Mouse (Mus musculus): ENCODE measurements around the gene Psmb3. TPM values are rescaled to one million over a fixed set of nuclear protein-coding genes. Genes with fewer than 3 reads are reported as not detected.
A peak's percentile ranks its signal among the peaks of the same experiment; 100 is the strongest.
"Not testable (repeated sequence)": the region's sequence is repeated elsewhere in the genome, so short reads cannot be mapped to it uniquely, and the experiment has no call there.

Gene Psmb3
- polyA plus RNA-seq, 1 experiment from 2014 or later = 546 TPM

- 64% methylated on average over 7 of the region's 7 CpGs for WGBS
- ATAC-seq (ENCODE audit: insufficient number of reproducible peaks, low FRiP score, low TSS enrichment, low read depth) (no peak), DNase-seq (ENCODE audit: low spot score) (no peak)
- Histone ChIP-seq H3K9ac (ENCODE audit: low read length) (no peak overlapping the region), H3K4me2 (ENCODE audit: low read depth, severe bottlenecking) (no peak overlapping the region), H3K27ac (replicated peaks; ENCODE audit: low read depth, low read length) (no peak overlapping the region), H3K4me1 (ENCODE audit: control insufficient read depth, insufficient read depth, low read length) (peaks cover 3% of the 10 kb centered on the region; the same call in 1 of the 2 replicates), H3K27me3 (ENCODE audit: control insufficient read depth, insufficient read depth, low read length) (no peaks in the 10 kb centered on the region), H3K36me3 (ENCODE audit: control insufficient read depth, insufficient read depth, low read length) (peaks cover 13% of the 10 kb centered on the region; the same call in 1 of the 2 replicates), H3K4me3 (ENCODE audit: low read depth, low read length) (no peak overlapping the region), H3K9me3 (ENCODE audit: control insufficient read depth, low read length) (no peaks in the 10 kb centered on the region)
These were observed 25.5 kb downstream of the Psmb3 start for GRCm38 (mm10) chr11:97728730-97729129.

GRCm38 (mm10) chr11:97733689-97734088, 30.5 kb downstream of the Psmb3 start:
- 11% methylated on average over 10 of the region's 10 CpGs for whole genome bisulfite sequencing
- no peak overlapping the region for H3K9ac ChIP-seq (ENCODE audit: low read length)
- no peak for ATAC-seq (ENCODE audit: insufficient number of reproducible peaks, low FRiP score, low TSS enrichment, low read depth)
- H3K27me3 ChIP-seq (ENCODE audit: control insufficient read depth, insufficient read depth, low read length) = no peaks in the 10 kb centered on the region
- H3K4me3 ChIP-seq (ENCODE audit: low read depth, low read length) = no peak overlapping the region
- H3K36me3 ChIP-seq (ENCODE audit: control insufficient read depth, insufficient read depth, low read length) = peaks cover under 1% of the 10 kb centered on the region; the same call in 1 of the 2 replicates
- no peak overlapping the region for H3K27ac ChIP-seq (replicated peaks; ENCODE audit: low read depth, low read length)
- H3K4me1 ChIP-seq (ENCODE audit: control insufficient read depth, insufficient read depth, low read length) = peaks cover 9% of the 10 kb centered on the region; the same call in 1 of the 2 replicates
- H3K4me2 ChIP-seq (ENCODE audit: low read depth, severe bottlenecking) = no peak overlapping the region
- H3K9me3 ChIP-seq (ENCODE audit: control insufficient read depth, low read length) = no peaks in the 10 kb centered on the region
- DNase-seq (ENCODE audit: low spot score) = peak; percentile 54

GRCm38 (mm10) chr11:97734810-97735209, 31.6 kb downstream of the Psmb3 start:
- not testable (repeated sequence) for H3K4me3 ChIP-seq (ENCODE audit: low read depth, low read length); DNase-seq (ENCODE audit: low spot score); H3K4me1 ChIP-seq (ENCODE audit: control insufficient read depth, insufficient read depth, low read length); H3K9ac ChIP-seq (ENCODE audit: low read length); ATAC-seq (ENCODE audit: insufficient number of reproducible peaks, low FRiP score, low TSS enrichment, low read depth); H3K9me3 ChIP-seq (ENCODE audit: control insufficient read depth, low read length); H3K4me2 ChIP-seq (ENCODE audit: low read depth, severe bottlenecking); H3K27ac ChIP-seq (replicated peaks; ENCODE audit: low read depth, low read length); H3K36me3 ChIP-seq (ENCODE audit: control insufficient read depth, insufficient read depth, low read length); H3K27me3 ChIP-seq (ENCODE audit: control insufficient read depth, insufficient read depth, low read length)
- 88% methylated on average over 5 of the region's 5 CpGs for WGBS

- Histone ChIP-seq H3K4me2 (ENCODE audit: low read depth, severe bottlenecking) (no peak overlapping the region), H3K27ac (replicated peaks; ENCODE audit: low read depth, low read length) (no peak overlapping the region), H3K9ac (ENCODE audit: low read length) (no peak overlapping the region), H3K4me3 (ENCODE audit: low read depth, low read length) (no peak overlapping the region), H3K27me3 (ENCODE audit: control insufficient read depth, insufficient read depth, low read length) (no peaks in the 10 kb centered on the region), H3K9me3 (ENCODE audit: control insufficient read depth, low read length) (no peaks in the 10 kb centered on the region), H3K36me3 (ENCODE audit: control insufficient read depth, insufficient read depth, low read length) (peaks cover 2% of the 10 kb centered on the region; the same call in 1 of the 2 replicates), H3K4me1 (ENCODE audit: control insufficient read depth, insufficient read depth, low read length) (peaks cover 9% of the 10 kb centered on the region; the same call in 1 of the 2 replicates)
- 93% methylated on average over 5 of the region's 5 CpGs for WGBS
- ATAC-seq (ENCODE audit: insufficient number of reproducible peaks, low FRiP score, low TSS enrichment, low read depth) (no peak), DNase-seq (ENCODE audit: low spot score) (no peak)
These were observed 33.4 kb downstream of the Psmb3 start for GRCm38 (mm10) chr11:97736645-97737044.

- no peak for ATAC-seq (ENCODE audit: insufficient number of reproducible peaks, low FRiP score, low TSS enrichment, low read depth)
- no peak overlapping the region for H3K4me3 ChIP-seq (ENCODE audit: low read depth, low read length)
- no peak for DNase-seq (ENCODE audit: low spot score)
- peaks cover 2% of the 10 kb centered on the region; the same call in 1 of the 2 replicates for H3K36me3 ChIP-seq (ENCODE audit: control insufficient read depth, insufficient read depth, low read length)
- no peaks in the 10 kb centered on the region for H3K27me3 ChIP-seq (ENCODE audit: control insufficient read depth, insufficient read depth, low read length)
- H3K27ac ChIP-seq (replicated peaks; ENCODE audit: low read depth, low read length) = no peak overlapping the region
- no peaks in the 10 kb centered on the region for H3K9me3 ChIP-seq (ENCODE audit: control insufficient read depth, low read length)
- H3K4me1 ChIP-seq (ENCODE audit: control insufficient read depth, insufficient read depth, low read length) = peaks cover 9% of the 10 kb centered on the region; the same call in 1 of the 2 replicates
- no peak overlapping the region for H3K9ac ChIP-seq (ENCODE audit: low read length)
- H3K4me2 ChIP-seq (ENCODE audit: low read depth, severe bottlenecking) = no peak overlapping the region
- 83% methylated on average over 4 of the region's 4 CpGs for WGBS
These were observed 34.4 kb downstream of the Psmb3 start for GRCm38 (mm10) chr11:97737600-97737999.

- H3K36me3 ChIP-seq (ENCODE audit: control insufficient read depth, insufficient read depth, low read length) = peaks cover 2% of the 10 kb centered on the region; the same call in 1 of the 2 replicates
- DNase-seq (ENCODE audit: low spot score) (no peak), ATAC-seq (ENCODE audit: insufficient number of reproducible peaks, low FRiP score, low TSS enrichment, low read depth) (no peak)
These were observed 35.5 kb downstream of the Psmb3 start for GRCm38 (mm10) chr11:97738703-97739102.

GRCm38 (mm10) chr11:97739155-97739554, 36.0 kb downstream of the Psmb3 start:
- peaks cover 2% of the 10 kb centered on the region; the same call in 1 of the 2 replicates for H3K36me3 ChIP-seq (ENCODE audit: control insufficient read depth, insufficient read depth, low read length)
- no peak overlapping the region for H3K4me3 ChIP-seq (ENCODE audit: low read depth, low read length)
- WGBS = 86% methylated on average over 3 of the region's 3 CpGs
- H3K4me2 ChIP-seq (ENCODE audit: low read depth, severe bottlenecking) = no peak overlapping the region
- no peak for ATAC-seq (ENCODE audit: insufficient number of reproducible peaks, low FRiP score, low TSS enrichment, low read depth)
- no peak for DNase-seq (ENCODE audit: low spot score)
- H3K9me3 ChIP-seq (ENCODE audit: control insufficient read depth, low read length) = no peaks in the 10 kb centered on the region
- peaks cover 9% of the 10 kb centered on the region for H3K4me1 ChIP-seq (ENCODE audit: control insufficient read depth, insufficient read depth, low read length)
- H3K27ac ChIP-seq (replicated peaks; ENCODE audit: low read depth, low read length) = no peak overlapping the region
- no peak overlapping the region for H3K9ac ChIP-seq (ENCODE audit: low read length)
- no peaks in the 10 kb centered on the region for H3K27me3 ChIP-seq (ENCODE audit: control insufficient read depth, insufficient read depth, low read length)

More at GRCm38 (mm10) chr11:97738703-97739102, 35.5 kb downstream of the Psmb3 start:
- H3K9ac ChIP-seq (ENCODE audit: low read length) = no peak overlapping the region
- H3K4me2 ChIP-seq (ENCODE audit: low read depth, severe bottlenecking) = no peak overlapping the region
- H3K9me3 ChIP-seq (ENCODE audit: control insufficient read depth, low read length) = no peaks in the 10 kb centered on the region
- H3K4me3 ChIP-seq (ENCODE audit: low read depth, low read length) = no peak overlapping the region
- WGBS = 68% methylated on average over 6 of the region's 6 CpGs
- H3K27ac ChIP-seq (replicated peaks; ENCODE audit: low read depth, low read length) = no peak overlapping the region
- peaks cover 12% of the 10 kb centered on the region for H3K4me1 ChIP-seq (ENCODE audit: control insufficient read depth, insufficient read depth, low read length)
- H3K27me3 ChIP-seq (ENCODE audit: control insufficient read depth, insufficient read depth, low read length) = no peaks in the 10 kb centered on the region

GRCm38 (mm10) chr11:97740190-97740589, 37.0 kb downstream of the Psmb3 start:
- H3K27me3 ChIP-seq (ENCODE audit: control insufficient read depth, insufficient read depth, low read length) = no peaks in the 10 kb centered on the region
- peaks cover 7% of the 10 kb centered on the region for H3K4me1 ChIP-seq (ENCODE audit: control insufficient read depth, insufficient read depth, low read length)
- H3K4me2 ChIP-seq (ENCODE audit: low read depth, severe bottlenecking) = no peak overlapping the region
- H3K9me3 ChIP-seq (ENCODE audit: control insufficient read depth, low read length) = no peaks in the 10 kb centered on the region
- H3K27ac ChIP-seq (replicated peaks; ENCODE audit: low read depth, low read length) = no peak overlapping the region
- H3K4me3 ChIP-seq (ENCODE audit: low read depth, low read length) = no peak overlapping the region
- no peak for ATAC-seq (ENCODE audit: insufficient number of reproducible peaks, low FRiP score, low TSS enrichment, low read depth)
- no peak for DNase-seq (ENCODE audit: low spot score)
- WGBS = 49% methylated on average over 7 of the region's 7 CpGs
- H3K9ac ChIP-seq (ENCODE audit: low read length) = no peak overlapping the region
- H3K36me3 ChIP-seq (ENCODE audit: control insufficient read depth, insufficient read depth, low read length) = peaks cover 2% of the 10 kb centered on the region; the same call in 1 of the 2 replicates

- peaks cover 5% of the 10 kb centered on the region for H3K36me3 ChIP-seq (ENCODE audit: control insufficient read depth, insufficient read depth, low read length)
- no peak for ATAC-seq (ENCODE audit: insufficient number of reproducible peaks, low FRiP score, low TSS enrichment, low read depth)
- H3K9ac ChIP-seq (ENCODE audit: low read length) = no peak overlapping the region
- WGBS = 88% methylated on average over 5 of the region's 5 CpGs
- no peak for DNase-seq (ENCODE audit: low spot score)
- H3K4me1 ChIP-seq (ENCODE audit: control insufficient read depth, insufficient read depth, low read length) = peaks cover 7% of the 10 kb centered on the region
- no peak overlapping the region for H3K4me3 ChIP-seq (ENCODE audit: low read depth, low read length)
- H3K9me3 ChIP-seq (ENCODE audit: control insufficient read depth, low read length) = no peaks in the 10 kb centered on the region
- H3K27me3 ChIP-seq (ENCODE audit: control insufficient read depth, insufficient read depth, low read length) = no peaks in the 10 kb centered on the region
- H3K27ac ChIP-seq (replicated peaks; ENCODE audit: low read depth, low read length) = no peak overlapping the region
- no peak overlapping the region for H3K4me2 ChIP-seq (ENCODE audit: low read depth, severe bottlenecking)
These were observed 39.0 kb downstream of the Psmb3 start for GRCm38 (mm10) chr11:97742157-97742556.

All from limb, embryonic 11.5 days (tissue).